Mouse (Mus musculus): Measurements from ENCODE around the gene Cp.

DNA sequence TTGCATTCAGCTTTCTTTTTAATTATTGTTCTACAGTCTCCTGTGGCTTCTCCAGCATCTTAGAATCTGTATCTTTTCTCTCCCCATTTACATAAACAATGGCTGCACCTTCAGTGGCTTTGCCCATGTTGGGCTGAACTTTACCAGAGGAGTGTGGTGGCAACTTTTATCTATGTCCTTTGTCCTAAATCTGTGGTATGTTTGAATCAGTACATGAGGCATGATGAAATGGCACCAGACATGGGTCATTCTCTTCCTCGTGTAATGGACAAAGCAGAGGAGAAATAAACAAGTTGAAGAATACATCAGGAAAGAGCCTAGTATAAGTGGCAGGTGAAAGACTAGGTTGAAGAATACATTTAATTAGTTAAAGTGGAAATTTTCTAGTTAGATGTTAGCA lies 2.1 kb downstream of the Cp start:
- no peak for TF ChIP-seq POLR2A (IDR thresholded peaks at IDR 0.05; ENCODE audit: borderline replicate concordance, insufficient read depth, low read length)
- no peak for TF ChIP-seq CTCF (IDR thresholded peaks at IDR 0.05; ENCODE audit: borderline replicate concordance, insufficient read depth, low read depth, low read length)

Data from cerebellum, adult 2 months (tissue).